Mouse (Mus musculus) left cerebral cortex, adult 8-10 months (tissue): ENCODE measurements at regions not wholly inside any gene's neighbourhood (a gene's known extent, or its start where the extent isn't known, plus 50 kb on each side); places are given as distances from the start of the nearest gene placed in this dataset.

Source experiments
- DNase-seq, 2 experiments: peaks; one replicate each; pipeline ENCODE4 v3.0.0; 2022; ENCODE audit warnings: low spot score in 2 of 2

- peak; percentile 14 to 81 for DNase-seq
Measured at GRCm38 (mm10) chr6:116767738-116768522, 51.2 kb upstream of the Tmem72 start.

GRCm38 (mm10) chr6:116774954-116775675, 58.4 kb upstream of the Tmem72 start:
- no peak for DNase-seq

GRCm38 (mm10) chr6:116786553-116787335, 70.0 kb upstream of the Tmem72 start:
- DNase-seq: no peak

- DNase-seq: no peak
Measured at GRCm38 (mm10) chr6:116793321-116793960, 76.7 kb upstream of the Tmem72 start.

- DNase-seq: no peak
Measured at GRCm38 (mm10) chr6:116793961-116794336, 77.2 kb upstream of the Tmem72 start.

GRCm38 (mm10) chr6:116821215-116821912, 104.7 kb upstream of the Tmem72 start:
- DNase-seq: no peak

- no peak for DNase-seq
Measured at GRCm38 (mm10) chr6:116822605-116823004, 105.9 kb upstream of the Tmem72 start.

GRCm38 (mm10) chr6:116825628-116826027, 108.9 kb upstream of the Tmem72 start:
- DNase-seq: no peak

GRCm38 (mm10) chr6:116829341-116829740, 112.6 kb upstream of the Tmem72 start:
- peak; percentile 21 to 22 for DNase-seq

GRCm38 (mm10) chr6:116845990-116846862, 129.5 kb upstream of the Tmem72 start:
- DNase-seq: no peak

GRCm38 (mm10) chr6:116848538-116849093, 131.9 kb upstream of the Tmem72 start:
- no peak for DNase-seq

- no peak for DNase-seq
Measured at GRCm38 (mm10) chr6:116854029-116854428, 137.3 kb upstream of the Tmem72 start.

- DNase-seq: no peak
Measured at GRCm38 (mm10) chr6:116856093-116856492, 139.4 kb upstream of the Tmem72 start.

- no peak for DNase-seq
Measured at GRCm38 (mm10) chr6:116856917-116857491, 140.3 kb upstream of the Tmem72 start.

- DNase-seq: no peak
Measured at GRCm38 (mm10) chr6:116863130-116863529, 146.4 kb upstream of the Tmem72 start.

GRCm38 (mm10) chr6:116863626-116864025, 146.9 kb upstream of the Tmem72 start:
- DNase-seq: no peak

- DNase-seq: no peak
Measured at GRCm38 (mm10) chr6:116893299-116893698, 176.6 kb upstream of the Tmem72 start.

- DNase-seq: no peak
Measured at GRCm38 (mm10) chr6:116894252-116894651, 177.5 kb upstream of the Tmem72 start.

GRCm38 (mm10) chr6:116895114-116895513, 178.4 kb upstream of the Tmem72 start:
- peak; percentile 23 to 50 for DNase-seq
